Mouse (Mus musculus) limb, embryonic 11.5 days (tissue): Measurements from ENCODE around the gene Manbal. TPM values are rescaled to one million over a fixed set of nuclear protein-coding genes. Genes with fewer than 3 reads are reported as not detected.
A peak's percentile ranks its signal among the peaks of the same experiment; 100 is the strongest.

Source experiments
- ATAC-seq: fragments of 200-750 bp; cut with Nextera tagmentation; 2 replicates; pipeline ENCODE4 v1.8.0; 2017; ENCODE audit warnings: low read depth; ENCODE audit not compliant: insufficient number of reproducible peaks, low FRiP score, low TSS enrichment
- DNase-seq: peaks from one replicate; pipeline ENCODE4 v3.0.0-alpha.2; 2015; ENCODE audit warnings: low spot score
- H3K27ac ChIP-seq: fragments of 300-500 bp; sonication (generic); replicated peaks from 2 replicates; pipeline ENCODE4 v1.5.1; 2014; ENCODE audit warnings: low read depth, mild to moderate bottlenecking, low read length
- H3K27me3 ChIP-seq: fragments of 300-500 bp; sonication (generic); 2 replicates; pipeline ENCODE4 v1.6.1; 2014; ENCODE audit warnings: mild to moderate bottlenecking, low read length, mixed read lengths; ENCODE audit not compliant: control insufficient read depth, insufficient read depth
- H3K36me3 ChIP-seq: fragments of 300-500 bp; sonication (generic); 2 replicates; pipeline ENCODE4 v1.6.1; 2014; ENCODE audit warnings: mild to moderate bottlenecking, low read length, moderate library complexity, mixed read lengths; ENCODE audit not compliant: control insufficient read depth, insufficient read depth
- H3K4me1 ChIP-seq: fragments of 300-500 bp; sonication (generic); 2 replicates; pipeline ENCODE4 v1.6.1; 2014; ENCODE audit warnings: low read length, mixed read lengths; ENCODE audit not compliant: control insufficient read depth, insufficient read depth
- H3K4me2 ChIP-seq: fragments of 300-500 bp; sonication (generic); 2 replicates; pipeline ENCODE4 v1.6.1; 2014; ENCODE audit warnings: low read depth, mild to moderate bottlenecking, moderate library complexity; ENCODE audit not compliant: severe bottlenecking
- H3K4me3 ChIP-seq: fragments of 300-500 bp; sonication (generic); 2 replicates; pipeline ENCODE4 v1.5.1; 2014; ENCODE audit warnings: low read depth, low read length
- H3K9ac ChIP-seq: fragments of 300-500 bp; sonication (generic); 2 replicates; pipeline ENCODE4 v1.6.1; 2014; ENCODE audit warnings: mild to moderate bottlenecking, low read length
- H3K9me3 ChIP-seq: fragments of 300-500 bp; sonication (generic); 2 replicates; pipeline ENCODE4 v1.6.1; 2016; ENCODE audit warnings: low read length; ENCODE audit not compliant: control insufficient read depth
- WGBS: fragments of 180-500 bp; shearing (Covaris S2); extraction: QIAGEN DNeasy Blood & Tissue Kit; methylation state at CpG from one replicate; pipeline ENCODE4 v1.1.7; 2014; 5-methylcytosine and 5-hydroxymethylcytosine counted together
- polyA plus RNA-seq: library from polyadenylated mRNA; unstranded; fragments of >200 nt; fragmentation: Nextera tagmentation; extraction: Ambion mirVana; gene quantifications from 2 replicates; pipeline ENCODE4 v1.2.1, GENCODE M21; 2014

Gene Manbal
- polyA plus RNA-seq, 1 experiment from 2014 or later: 38.1 TPM

DNA sequence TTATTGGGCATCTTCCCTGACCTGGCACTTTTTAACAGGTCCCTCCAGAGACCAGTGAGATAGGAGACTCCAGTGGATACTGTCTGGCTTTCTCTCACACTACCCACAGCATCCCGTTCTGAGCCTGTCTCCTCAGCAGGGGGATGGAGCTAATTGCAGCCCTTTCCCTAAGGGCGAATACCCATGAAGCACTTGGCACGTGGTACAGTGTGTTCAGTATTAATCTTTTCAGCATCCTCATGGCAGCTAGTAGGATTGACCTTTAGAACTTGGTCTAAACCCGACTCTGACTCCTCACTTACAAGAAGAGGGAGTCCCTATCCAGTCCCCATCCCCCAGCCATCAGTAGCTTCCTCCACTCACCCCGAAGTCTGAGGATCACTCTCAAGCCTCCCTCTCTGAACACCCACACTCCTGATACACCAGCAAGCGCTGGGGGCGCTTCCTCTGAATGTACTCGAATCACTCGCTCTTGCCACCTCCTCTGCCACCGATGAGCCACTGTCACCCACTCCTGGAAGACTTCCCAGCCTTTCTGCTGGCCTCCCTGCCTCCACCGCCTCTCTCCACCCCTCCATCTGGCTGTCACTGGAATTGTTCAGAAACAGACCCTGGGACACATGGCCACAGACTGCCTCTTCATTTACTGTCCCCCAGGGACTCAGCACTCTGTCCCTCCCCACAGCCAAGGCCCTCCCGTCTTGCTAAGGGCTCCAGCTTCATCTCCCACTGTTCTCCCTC lies 42.6 kb downstream of the Manbal start:
- no peak overlapping the region for H3K9ac ChIP-seq
- no peaks in the 10 kb centered on the region for H3K36me3 ChIP-seq
- no peak overlapping the region for H3K4me2 ChIP-seq
- no peaks in the 10 kb centered on the region for H3K4me1 ChIP-seq
- WGBS: 70% methylated on average over 12 of the region's 12 CpGs
- H3K9me3 ChIP-seq: no peaks in the 10 kb centered on the region
- no peak overlapping the region for H3K4me3 ChIP-seq
- ATAC-seq: no peak
- DNase-seq: no peak
- no peak overlapping the region for H3K27ac ChIP-seq
- no peaks in the 10 kb centered on the region for H3K27me3 ChIP-seq

DNA sequence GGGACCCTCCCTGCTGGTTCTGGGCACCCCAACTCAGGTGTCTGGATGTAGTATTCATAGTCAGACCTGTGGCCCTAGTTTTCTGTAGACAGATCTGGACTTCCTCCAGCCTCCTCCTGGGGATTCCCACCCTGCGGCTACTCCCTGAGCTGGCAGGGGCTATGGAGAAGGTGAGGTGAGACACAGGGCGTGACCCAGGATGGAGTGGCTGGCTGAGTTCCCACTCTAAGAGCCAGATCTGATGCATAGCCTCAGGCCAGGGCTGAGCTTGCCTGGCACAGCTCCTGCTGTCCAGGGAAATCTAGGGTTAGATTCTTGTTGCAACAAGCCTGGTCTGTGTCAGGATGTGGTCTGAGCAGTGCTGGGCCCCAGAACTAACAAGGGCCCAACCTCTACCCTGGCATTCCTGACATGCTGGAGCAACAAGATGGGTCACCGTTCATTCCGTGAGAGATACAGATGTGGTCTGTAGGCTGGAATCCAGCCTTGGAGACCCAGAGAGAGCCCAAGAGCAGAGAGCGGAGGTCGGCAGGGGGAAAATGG lies 43.8 kb downstream of the Manbal start:
- no peaks in the 10 kb centered on the region for H3K4me1 ChIP-seq
- H3K4me2 ChIP-seq: no peak overlapping the region
- H3K27ac ChIP-seq: no peak overlapping the region
- no peaks in the 10 kb centered on the region for H3K36me3 ChIP-seq
- H3K27me3 ChIP-seq: no peaks in the 10 kb centered on the region
- DNase-seq: no peak
- no peaks in the 10 kb centered on the region for H3K9me3 ChIP-seq
- WGBS: 89% methylated on average over 6 of the region's 6 CpGs
- H3K9ac ChIP-seq: no peak overlapping the region
- no peak for ATAC-seq
- no peak overlapping the region for H3K4me3 ChIP-seq

DNA sequence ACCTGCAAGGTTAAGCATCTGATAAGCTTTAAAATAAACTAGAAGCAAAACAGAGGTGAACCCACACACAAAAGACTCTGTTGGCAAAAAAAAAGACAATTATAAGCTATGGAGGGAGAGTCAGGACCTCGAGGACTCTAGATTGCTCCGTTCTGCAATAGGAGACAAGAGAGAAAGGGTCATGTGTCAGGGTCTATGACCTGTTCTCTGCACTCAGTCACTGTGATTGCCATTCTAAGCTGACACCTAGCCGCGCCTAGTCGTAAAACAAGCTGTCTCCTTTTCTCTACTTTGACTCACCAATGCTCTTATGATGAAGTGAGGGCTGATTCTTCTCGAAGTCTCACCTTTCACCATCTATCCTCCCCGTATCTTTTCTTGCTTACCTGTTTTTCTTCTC lies 45.1 kb downstream of the Manbal start:
- Histone ChIP-seq H3K4me1 (no peaks in the 10 kb centered on the region), H3K36me3 (no peaks in the 10 kb centered on the region), H3K4me2 (no peak overlapping the region), H3K9ac (no peak overlapping the region), H3K27ac (no peak overlapping the region), H3K9me3 (no peaks in the 10 kb centered on the region), H3K27me3 (no peaks in the 10 kb centered on the region), H3K4me3 (no peak overlapping the region)
- DNase-seq (no peak), ATAC-seq (no peak)
- 48% methylated on average over 7 of the region's 7 CpGs for WGBS

DNA sequence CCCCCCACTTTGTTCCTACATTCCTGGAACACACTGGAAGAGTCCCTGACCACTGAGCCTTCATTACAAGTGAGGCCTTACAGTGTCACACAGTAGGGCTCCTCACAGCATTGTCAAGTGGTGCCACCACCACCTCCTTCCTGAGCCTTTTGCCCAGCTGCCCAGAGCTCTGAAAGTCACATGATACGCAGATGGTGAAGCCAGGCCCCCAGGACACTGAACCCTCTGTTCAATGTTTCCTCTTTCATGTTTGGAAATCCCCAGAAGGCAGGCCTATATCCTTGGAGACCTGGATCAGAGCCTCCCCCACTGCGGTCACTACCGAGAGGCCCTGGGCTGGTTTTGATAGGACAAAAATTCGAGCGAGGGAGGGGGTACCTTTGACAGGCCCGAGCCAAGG lies 49.8 kb downstream of the Manbal start:
- no peaks in the 10 kb centered on the region for H3K9me3 ChIP-seq
- no peak overlapping the region for H3K27ac ChIP-seq
- no peak for DNase-seq
- no peak overlapping the region for H3K4me3 ChIP-seq
- H3K27me3 ChIP-seq: no peaks in the 10 kb centered on the region
- ATAC-seq: no peak
- 68% methylated on average over 6 of the region's 6 CpGs for WGBS
- no peak overlapping the region for H3K9ac ChIP-seq
- peaks cover 12% of the 10 kb centered on the region for H3K4me1 ChIP-seq
- H3K4me2 ChIP-seq: no peak overlapping the region
- no peaks in the 10 kb centered on the region for H3K36me3 ChIP-seq

DNA sequence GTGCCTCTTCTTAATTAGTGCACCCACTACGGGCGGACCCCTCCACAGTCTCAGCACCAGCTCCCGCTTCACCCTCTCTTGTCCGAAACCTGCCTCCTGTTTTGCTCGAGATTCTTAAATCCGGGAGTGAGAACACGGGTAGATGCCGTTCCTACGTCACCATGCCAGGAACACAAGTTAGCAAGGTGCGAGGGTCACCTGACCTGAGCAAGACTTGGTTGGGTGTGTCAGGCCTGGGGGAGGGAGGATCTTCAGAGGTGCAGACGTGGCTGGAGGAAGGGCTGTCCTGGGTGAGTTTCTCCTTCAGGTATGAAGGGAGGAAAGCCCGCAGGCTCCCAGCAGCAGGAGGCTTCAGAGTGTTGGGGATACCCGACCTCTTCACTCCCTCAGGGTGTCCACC lies 50.8 kb downstream of the Manbal start, which contains the start of gene Src:
Gene Src, plus strand, starts transcription at position 239 of the 400 bp plus-strand sequence.
- peak; percentile 40 for DNase-seq
- Histone ChIP-seq H3K27me3 (no peaks in the 10 kb centered on the region), H3K9ac (no peak within 1 kb of the TSS), H3K4me2 (no peak within 1 kb of the TSS), H3K4me1 (peaks cover 17% of the 10 kb centered on the region), H3K27ac (no peak within 1 kb of the TSS), H3K4me3 (no peak within 1 kb of the TSS), H3K36me3 (no peaks in the 10 kb centered on the region), H3K9me3 (no peaks in the 10 kb centered on the region)
- WGBS: 21% methylated on average over 13 of the region's 13 CpGs
- no peak for ATAC-seq

DNA sequence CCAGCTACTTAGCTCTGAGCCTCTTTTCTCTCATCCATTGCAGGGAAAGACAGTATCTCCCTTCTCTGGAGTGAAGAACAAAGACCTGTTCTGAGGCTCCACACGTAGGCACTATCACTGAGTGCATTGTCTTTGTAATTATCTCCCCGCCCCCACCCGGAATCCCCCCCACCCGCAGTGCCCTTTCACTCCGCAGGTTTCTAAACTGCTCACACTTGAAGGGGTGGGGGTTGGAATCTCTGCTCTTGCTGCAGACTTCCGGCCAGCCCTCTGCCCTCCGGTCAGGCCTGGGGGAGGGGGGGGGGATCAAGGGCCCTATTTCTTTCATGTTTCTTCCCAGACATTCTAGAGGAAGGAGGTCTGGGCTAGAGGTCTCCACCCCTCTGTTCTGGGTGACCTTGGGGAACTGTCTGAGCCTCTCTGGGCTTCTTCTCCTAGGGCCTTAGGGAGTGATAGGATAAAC lies 51.2 kb downstream of the Manbal start:
- no peak for ATAC-seq
- DNase-seq: peak; percentile 48
- Histone ChIP-seq H3K9ac (no peak overlapping the region), H3K4me2 (no peak overlapping the region), H3K4me3 (no peak overlapping the region), H3K36me3 (no peaks in the 10 kb centered on the region), H3K27ac (no peak overlapping the region), H3K9me3 (no peaks in the 10 kb centered on the region), H3K27me3 (no peaks in the 10 kb centered on the region), H3K4me1 (peaks cover 17% of the 10 kb centered on the region)
- 2% methylated on average over 7 of the region's 7 CpGs for WGBS

DNA sequence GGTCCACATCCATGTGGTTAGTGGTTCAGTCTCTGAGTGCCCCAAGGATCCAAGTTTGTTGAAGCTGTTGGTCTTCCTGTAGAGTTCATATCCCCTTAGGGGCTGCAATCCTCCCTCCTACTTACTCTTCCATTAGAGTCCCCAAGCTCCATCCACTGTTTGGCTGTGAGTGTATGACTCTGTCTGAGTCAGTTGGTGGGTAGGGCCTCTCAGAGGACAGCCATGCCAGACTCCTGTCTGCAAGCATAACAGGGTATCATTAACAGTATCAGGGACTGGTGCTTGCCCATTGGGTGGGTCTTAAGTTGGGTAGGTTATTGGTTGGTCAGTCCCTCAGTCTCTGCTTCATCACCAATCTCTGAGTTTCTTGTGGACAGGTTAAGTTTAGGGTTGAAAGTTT lies 52.1 kb downstream of the Manbal start:
- DNase-seq: no peak
- no peak overlapping the region for H3K27ac ChIP-seq
- no peaks in the 10 kb centered on the region for H3K9me3 ChIP-seq
- H3K4me2 ChIP-seq: no peak overlapping the region
- no peaks in the 10 kb centered on the region for H3K27me3 ChIP-seq
- no peaks in the 10 kb centered on the region for H3K36me3 ChIP-seq
- H3K4me1 ChIP-seq: peaks cover 17% of the 10 kb centered on the region
- H3K9ac ChIP-seq: no peak overlapping the region
- ATAC-seq: no peak
- no peak overlapping the region for H3K4me3 ChIP-seq

DNA sequence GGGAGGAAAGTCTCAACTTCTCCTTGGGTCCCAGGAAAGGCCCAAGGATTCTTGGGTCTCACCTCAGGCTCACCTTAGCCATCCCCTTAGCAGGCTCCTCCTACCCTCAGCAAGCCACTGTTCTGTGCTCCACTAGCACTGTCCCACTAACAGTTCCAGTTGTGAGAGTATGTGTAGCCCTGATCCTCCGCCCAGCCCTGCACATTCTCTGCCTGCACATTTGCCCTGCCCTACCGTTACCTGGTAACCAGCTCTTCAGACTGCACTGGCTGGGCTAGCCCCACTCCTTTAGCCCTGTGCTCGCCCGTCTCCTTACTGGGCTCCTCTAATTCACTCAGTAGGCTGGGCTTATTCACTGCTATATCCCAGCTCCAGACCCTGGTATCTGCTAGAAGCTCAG lies 53.0 kb downstream of the Manbal start:
- H3K36me3 ChIP-seq: no peaks in the 10 kb centered on the region
- no peak overlapping the region for H3K4me2 ChIP-seq
- H3K4me3 ChIP-seq: no peak overlapping the region
- H3K9ac ChIP-seq: no peak overlapping the region
- no peaks in the 10 kb centered on the region for H3K9me3 ChIP-seq
- no peak overlapping the region for H3K27ac ChIP-seq
- H3K27me3 ChIP-seq: no peaks in the 10 kb centered on the region
- ATAC-seq (no peak), DNase-seq (no peak)
- peaks cover 20% of the 10 kb centered on the region for H3K4me1 ChIP-seq
- 95% methylated on average over 4 of the region's 4 CpGs for WGBS
